Mouse (Mus musculus): ENCODE measurements at regions not wholly inside any gene's neighbourhood (a gene's known extent, or its start where the extent isn't known, plus 50 kb on each side); places are given as distances from the start of the nearest gene placed in this dataset.

GRCm38 (mm10) chr13:31171751-31172150 is 197.7 kb downstream of the Gm5447 start:
- TF ChIP-seq POLR2A (IDR thresholded peaks at IDR 0.05; ENCODE audit: borderline replicate concordance, extremely low read depth, insufficient read depth, insufficient read length, poor library complexity, severe bottlenecking) (no peak), CTCF (IDR thresholded peaks at IDR 0.05; ENCODE audit: borderline replicate concordance, extremely low read depth, insufficient read depth, insufficient read length) (no peak)
- no peak for DNase-seq (ENCODE audit: low read depth)

DNA sequence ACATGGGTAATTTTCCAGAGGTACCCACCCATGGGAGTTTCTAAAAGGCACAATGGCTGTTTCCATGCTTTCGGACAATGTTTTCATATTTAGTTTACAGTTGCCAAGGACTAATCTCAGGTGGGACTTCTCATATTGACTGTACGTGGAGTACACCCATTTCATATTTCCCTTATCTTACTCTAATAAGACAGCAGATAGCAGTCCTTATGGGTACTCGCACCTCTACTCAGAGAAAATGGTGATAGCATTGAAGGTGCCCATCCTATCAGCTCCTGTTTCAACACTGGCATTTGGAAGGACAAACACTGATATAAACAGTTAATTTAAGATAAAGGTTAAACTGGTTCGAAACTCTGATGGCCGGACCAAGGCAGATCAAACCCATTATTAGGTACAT is 198.6 kb downstream of the Gm5447 start:
- no peak for TF ChIP-seq POLR2A (IDR thresholded peaks at IDR 0.05; ENCODE audit: borderline replicate concordance, extremely low read depth, insufficient read depth, insufficient read length, poor library complexity, severe bottlenecking)
- no peak for TF ChIP-seq CTCF (IDR thresholded peaks at IDR 0.05; ENCODE audit: borderline replicate concordance, extremely low read depth, insufficient read depth, insufficient read length)
- DNase-seq (ENCODE audit: low read depth): no peak

DNA sequence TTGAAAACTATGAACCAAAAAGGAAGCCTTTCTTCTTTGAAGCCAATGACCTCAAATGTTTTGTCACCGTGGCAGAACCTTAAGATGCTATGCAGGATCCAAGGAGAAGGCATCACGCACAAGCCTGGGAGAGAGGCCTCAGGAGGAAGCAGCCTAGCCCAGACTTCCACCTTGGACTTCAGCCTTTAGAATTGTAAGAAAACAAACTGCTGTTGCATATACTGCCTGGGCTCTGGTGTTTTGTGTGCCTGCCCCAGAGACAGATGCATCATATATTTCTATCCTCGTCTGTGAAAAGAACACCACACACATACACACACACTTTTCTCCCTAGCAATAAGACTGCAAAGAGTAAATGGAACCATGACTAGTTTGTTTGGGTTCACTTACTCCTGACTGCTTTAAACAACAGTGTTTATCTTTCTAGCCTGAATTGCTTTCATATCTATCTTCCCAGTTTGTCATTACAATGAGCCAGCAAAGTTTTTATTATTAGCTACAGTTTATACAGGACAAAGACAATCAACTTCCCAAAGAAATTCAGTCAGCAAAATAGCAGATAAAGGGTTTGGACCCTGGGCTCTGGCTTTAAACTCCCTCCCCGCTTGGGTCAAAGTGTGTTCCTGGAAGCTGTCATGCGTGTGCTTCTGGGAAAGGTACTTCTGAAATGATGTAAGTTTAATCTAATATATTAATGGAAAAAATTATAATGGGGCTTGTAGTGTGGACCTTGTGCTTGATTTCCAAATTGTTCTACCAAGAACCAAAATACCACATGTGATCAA is 204.2 kb downstream of the Gm5447 start:
- DNase-seq (ENCODE audit: low read depth): no peak
- no peak for TF ChIP-seq CTCF (IDR thresholded peaks at IDR 0.05; ENCODE audit: borderline replicate concordance, extremely low read depth, insufficient read depth, insufficient read length)
- TF ChIP-seq POLR2A (IDR thresholded peaks at IDR 0.05; ENCODE audit: borderline replicate concordance, extremely low read depth, insufficient read depth, insufficient read length, poor library complexity, severe bottlenecking): no peak

- DNase-seq (ENCODE audit: low read depth): no peak
- TF ChIP-seq POLR2A (IDR thresholded peaks at IDR 0.05; ENCODE audit: borderline replicate concordance, extremely low read depth, insufficient read depth, insufficient read length, poor library complexity, severe bottlenecking) (no peak), CTCF (IDR thresholded peaks at IDR 0.05; ENCODE audit: borderline replicate concordance, extremely low read depth, insufficient read depth, insufficient read length) (no peak)
Measured at GRCm38 (mm10) chr13:31178964-31179363, 205.0 kb downstream of the Gm5447 start.

DNA sequence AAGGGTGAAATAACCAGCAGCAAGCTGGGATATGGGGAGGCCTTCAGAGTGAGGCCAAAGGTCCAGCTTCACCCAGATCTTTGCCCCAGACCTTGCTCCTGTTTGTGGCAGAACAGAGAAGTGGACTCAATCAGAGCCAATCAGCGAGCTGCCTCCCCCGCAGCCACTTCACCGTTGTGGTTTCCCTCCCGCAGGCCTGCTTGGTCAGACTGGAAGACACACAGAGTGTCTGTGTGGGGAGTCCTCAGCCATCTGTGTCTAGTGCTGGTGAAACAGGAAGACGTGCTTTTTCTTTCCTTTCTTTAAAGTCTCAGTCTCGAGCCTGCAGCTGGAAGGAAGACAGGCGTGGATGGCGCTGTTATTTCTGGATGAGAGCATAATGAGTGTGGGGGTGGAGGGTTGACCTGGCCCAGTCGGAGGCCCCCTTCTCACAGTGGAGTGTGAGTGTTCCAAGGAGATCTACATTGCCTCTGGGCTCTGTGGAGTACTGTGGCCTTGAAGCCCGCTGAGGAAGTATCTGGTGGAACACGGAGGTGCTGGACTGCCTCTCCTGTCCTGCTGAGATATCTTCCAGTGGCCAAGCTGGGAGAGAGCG is 205.5 kb downstream of the Gm5447 start:
- TF ChIP-seq POLR2A (IDR thresholded peaks at IDR 0.05; ENCODE audit: borderline replicate concordance, extremely low read depth, insufficient read depth, insufficient read length, poor library complexity, severe bottlenecking): no peak
- TF ChIP-seq CTCF (IDR thresholded peaks at IDR 0.05; ENCODE audit: borderline replicate concordance, extremely low read depth, insufficient read depth, insufficient read length): no peak
- DNase-seq (ENCODE audit: low read depth): peak; percentile 43

GRCm38 (mm10) chr13:31181530-31181929 is 207.5 kb downstream of the Gm5447 start:
- no peak for TF ChIP-seq CTCF (IDR thresholded peaks at IDR 0.05; ENCODE audit: borderline replicate concordance, extremely low read depth, insufficient read depth, insufficient read length)
- TF ChIP-seq POLR2A (IDR thresholded peaks at IDR 0.05; ENCODE audit: borderline replicate concordance, extremely low read depth, insufficient read depth, insufficient read length, poor library complexity, severe bottlenecking): no peak

GRCm38 (mm10) chr13:31184845-31185834 is 211.1 kb downstream of the Gm5447 start:
- TF ChIP-seq CTCF (IDR thresholded peaks at IDR 0.05; ENCODE audit: borderline replicate concordance, extremely low read depth, insufficient read depth, insufficient read length) (no peak), POLR2A (IDR thresholded peaks at IDR 0.05; ENCODE audit: borderline replicate concordance, extremely low read depth, insufficient read depth, insufficient read length, poor library complexity, severe bottlenecking) (no peak)
- no peak for DNase-seq (ENCODE audit: low read depth)

More at GRCm38 (mm10) chr13:31181530-31181929, 207.5 kb downstream of the Gm5447 start:
- no peak for DNase-seq (ENCODE audit: low read depth)

- no peak for DNase-seq (ENCODE audit: low read depth)
Measured at GRCm38 (mm10) chr13:31186805-31187589, 213.0 kb downstream of the Gm5447 start.

GRCm38 (mm10) chr13:31189116-31189515 is 215.1 kb downstream of the Gm5447 start:
- peak; percentile 3 for DNase-seq (ENCODE audit: low read depth)

More at GRCm38 (mm10) chr13:31186805-31187589, 213.0 kb downstream of the Gm5447 start:
- TF ChIP-seq POLR2A (IDR thresholded peaks at IDR 0.05; ENCODE audit: borderline replicate concordance, extremely low read depth, insufficient read depth, insufficient read length, poor library complexity, severe bottlenecking) (no peak), CTCF (IDR thresholded peaks at IDR 0.05; ENCODE audit: borderline replicate concordance, extremely low read depth, insufficient read depth, insufficient read length) (no peak)

GRCm38 (mm10) chr13:31190036-31190435 is 216.0 kb downstream of the Gm5447 start:
- TF ChIP-seq CTCF (IDR thresholded peaks at IDR 0.05; ENCODE audit: borderline replicate concordance, extremely low read depth, insufficient read depth, insufficient read length): no peak
- TF ChIP-seq POLR2A (IDR thresholded peaks at IDR 0.05; ENCODE audit: borderline replicate concordance, extremely low read depth, insufficient read depth, insufficient read length, poor library complexity, severe bottlenecking): no peak
- DNase-seq (ENCODE audit: low read depth): no peak

More at GRCm38 (mm10) chr13:31189116-31189515, 215.1 kb downstream of the Gm5447 start:
- TF ChIP-seq CTCF (IDR thresholded peaks at IDR 0.05; ENCODE audit: borderline replicate concordance, extremely low read depth, insufficient read depth, insufficient read length) (no peak), POLR2A (IDR thresholded peaks at IDR 0.05; ENCODE audit: borderline replicate concordance, extremely low read depth, insufficient read depth, insufficient read length, poor library complexity, severe bottlenecking) (no peak)

All from brain, embryonic 14.5 days (tissue).